Mouse (Mus musculus): Measurements from ENCODE around the gene Dmxl2.
A peak's percentile ranks its signal among the peaks of the same experiment; 100 is the strongest.

Gene Dmxl2

GRCm38 (mm10) chr9:54501453-54502110, at the start of gene Dmxl2:
Dmxl2 (minus strand) TSS chr9:54501626.
- no peaks in the 10 kb centered on the region for H3K36me3 ChIP-seq (ENCODE audit: control insufficient read depth, insufficient read depth, low read length, poor library complexity, severe bottlenecking)
- H3K27me3 ChIP-seq (ENCODE audit: control insufficient read depth, insufficient read depth, low read length, poor library complexity, severe bottlenecking) = no peaks in the 10 kb centered on the region; the same call in 1 of the 2 replicates
- DNase-seq (ENCODE audit: low read depth, low spot score) = peak; percentile 30

DNA sequence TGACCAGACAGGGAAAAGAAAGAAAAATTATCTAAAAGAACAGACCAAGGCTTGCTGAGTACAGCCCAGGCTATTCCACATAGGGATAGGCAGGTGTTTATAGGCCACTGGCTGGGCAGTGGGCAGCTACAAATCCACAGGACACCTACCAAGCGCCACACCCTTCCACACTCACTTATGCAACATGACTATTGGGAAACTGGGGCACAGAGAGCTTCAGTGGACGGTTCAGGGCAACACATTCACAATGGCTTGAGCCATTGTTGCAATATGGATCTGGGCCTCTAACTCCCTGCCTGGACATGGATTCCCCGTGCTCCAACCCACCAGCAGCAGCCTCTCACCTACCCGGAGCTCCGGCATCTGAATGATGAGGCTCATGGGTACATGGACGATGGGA, 48.0 kb upstream of the Dmxl2 start:
- DNase-seq (ENCODE audit: low read depth, low spot score) = no peak
- Histone ChIP-seq H3K36me3 (ENCODE audit: control insufficient read depth, insufficient read depth, low read length, poor library complexity, severe bottlenecking) (no peaks in the 10 kb centered on the region), H3K27me3 (ENCODE audit: control insufficient read depth, insufficient read depth, low read length, poor library complexity, severe bottlenecking) (no peaks in the 10 kb centered on the region)

DNA sequence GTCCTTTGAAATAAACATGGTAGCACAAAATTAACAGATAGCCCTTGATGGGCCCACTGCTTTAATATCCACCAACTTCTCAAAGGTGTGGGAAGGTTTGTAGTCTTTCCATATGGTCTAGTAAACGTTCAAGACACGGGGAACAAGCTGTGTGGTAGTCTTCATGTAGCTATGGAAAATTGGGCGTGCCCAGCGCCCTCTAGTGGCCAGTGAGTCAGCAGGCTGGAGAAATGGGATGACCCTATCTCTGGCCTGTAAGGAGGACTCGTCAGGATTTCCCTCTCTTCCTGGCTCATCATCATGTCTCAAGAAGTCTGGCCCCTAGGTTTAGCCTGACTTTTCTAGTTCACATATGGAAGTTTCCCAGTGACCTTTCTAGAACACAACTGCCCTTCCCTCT, 46.1 kb upstream of the Dmxl2 start:
- no peaks in the 10 kb centered on the region for H3K27me3 ChIP-seq (ENCODE audit: control insufficient read depth, insufficient read depth, low read length, poor library complexity, severe bottlenecking)
- DNase-seq (ENCODE audit: low read depth, low spot score) = peak; percentile 64
- H3K36me3 ChIP-seq (ENCODE audit: control insufficient read depth, insufficient read depth, low read length, poor library complexity, severe bottlenecking) = no peaks in the 10 kb centered on the region

GRCm38 (mm10) chr9:54544954-54545315, 43.5 kb upstream of the Dmxl2 start:
- Histone ChIP-seq H3K36me3 (ENCODE audit: control insufficient read depth, insufficient read depth, low read length, poor library complexity, severe bottlenecking) (no peaks in the 10 kb centered on the region), H3K27me3 (ENCODE audit: control insufficient read depth, insufficient read depth, low read length, poor library complexity, severe bottlenecking) (no peaks in the 10 kb centered on the region)
- DNase-seq (ENCODE audit: low read depth, low spot score) = no peak

- no peak for DNase-seq (ENCODE audit: low read depth, low spot score)
- Histone ChIP-seq H3K27me3 (ENCODE audit: control insufficient read depth, insufficient read depth, low read length, poor library complexity, severe bottlenecking) (no peaks in the 10 kb centered on the region), H3K36me3 (ENCODE audit: control insufficient read depth, insufficient read depth, low read length, poor library complexity, severe bottlenecking) (no peaks in the 10 kb centered on the region)
Measured at GRCm38 (mm10) chr9:54544212-54544953, 43.0 kb upstream of the Dmxl2 start.

DNA sequence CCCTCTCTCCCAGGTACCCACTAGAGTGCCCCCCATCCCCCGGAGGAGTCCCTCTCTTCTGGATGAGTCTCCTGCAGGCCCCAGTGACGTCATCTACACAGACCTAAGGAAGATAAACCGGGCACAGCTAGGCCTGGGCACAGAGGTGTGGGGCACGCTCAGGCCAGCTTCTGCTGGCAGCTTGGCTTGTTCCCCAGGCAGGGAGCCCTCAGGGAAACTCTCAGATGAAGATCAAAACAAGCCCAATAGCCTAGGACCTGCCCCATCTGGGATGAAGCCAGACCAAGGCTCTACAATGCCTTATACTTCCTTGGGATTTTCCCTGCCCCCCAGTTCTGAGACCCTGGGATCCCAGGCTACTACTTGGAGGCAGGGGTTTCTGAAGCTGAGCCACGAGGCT, 39.4 kb upstream of the Dmxl2 start:
- no peak for DNase-seq (ENCODE audit: low read depth, low spot score)
- Histone ChIP-seq H3K36me3 (ENCODE audit: control insufficient read depth, insufficient read depth, low read length, poor library complexity, severe bottlenecking) (no peaks in the 10 kb centered on the region), H3K27me3 (ENCODE audit: control insufficient read depth, insufficient read depth, low read length, poor library complexity, severe bottlenecking) (no peaks in the 10 kb centered on the region)

DNA sequence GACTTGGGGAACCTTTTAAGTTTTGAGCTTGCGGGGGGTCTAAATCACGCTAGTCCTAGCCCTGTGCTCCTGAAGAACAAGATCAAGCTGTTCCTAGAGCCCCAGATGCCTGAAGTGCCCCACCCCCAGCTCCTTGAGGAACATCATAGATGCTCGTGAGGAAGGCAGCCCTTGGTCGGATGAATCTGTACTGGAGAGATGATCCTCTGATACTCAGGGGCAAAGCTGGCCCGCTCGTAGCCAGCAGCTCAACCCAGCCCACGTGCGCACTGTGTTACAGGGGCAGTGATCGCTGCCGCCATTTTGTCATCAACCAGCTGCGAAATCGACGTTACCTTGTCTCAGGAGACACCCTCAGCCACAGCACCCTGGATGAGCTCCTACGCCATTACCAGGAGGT, 37.3 kb upstream of the Dmxl2 start, which contains the start of gene Sh2d7:
Gene Sh2d7 (plus strand): TSS at position 301 of the 400 bp plus-strand sequence.
- no peak for DNase-seq (ENCODE audit: low read depth, low spot score)
- H3K36me3 ChIP-seq (ENCODE audit: control insufficient read depth, insufficient read depth, low read length, poor library complexity, severe bottlenecking) = no peaks in the 10 kb centered on the region
- no peaks in the 10 kb centered on the region for H3K27me3 ChIP-seq (ENCODE audit: control insufficient read depth, insufficient read depth, low read length, poor library complexity, severe bottlenecking)

DNA sequence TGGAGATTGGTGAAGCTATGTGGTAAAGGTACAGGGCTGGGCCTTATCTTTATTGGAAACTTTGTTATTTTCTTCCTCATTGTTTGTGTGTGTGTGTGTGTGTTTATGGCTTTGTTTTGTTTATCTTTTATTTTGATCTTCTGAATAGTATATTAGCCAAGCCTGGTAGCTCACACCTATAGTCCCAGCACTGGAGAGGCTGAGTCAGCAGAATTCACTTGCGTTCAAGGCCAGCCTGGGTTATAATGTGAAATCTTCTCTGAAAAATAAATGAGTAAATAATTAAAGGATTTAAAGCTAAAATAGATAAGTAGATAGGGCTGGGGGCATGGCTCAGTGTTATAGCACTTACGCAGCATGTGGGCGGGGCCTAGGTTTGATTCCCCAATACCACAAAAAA, 36.8 kb upstream of the Dmxl2 start:
- no peaks in the 10 kb centered on the region for H3K27me3 ChIP-seq (ENCODE audit: control insufficient read depth, insufficient read depth, low read length, poor library complexity, severe bottlenecking)
- no peak for DNase-seq (ENCODE audit: low read depth, low spot score)
- H3K36me3 ChIP-seq (ENCODE audit: control insufficient read depth, insufficient read depth, low read length, poor library complexity, severe bottlenecking) = no peaks in the 10 kb centered on the region

DNA sequence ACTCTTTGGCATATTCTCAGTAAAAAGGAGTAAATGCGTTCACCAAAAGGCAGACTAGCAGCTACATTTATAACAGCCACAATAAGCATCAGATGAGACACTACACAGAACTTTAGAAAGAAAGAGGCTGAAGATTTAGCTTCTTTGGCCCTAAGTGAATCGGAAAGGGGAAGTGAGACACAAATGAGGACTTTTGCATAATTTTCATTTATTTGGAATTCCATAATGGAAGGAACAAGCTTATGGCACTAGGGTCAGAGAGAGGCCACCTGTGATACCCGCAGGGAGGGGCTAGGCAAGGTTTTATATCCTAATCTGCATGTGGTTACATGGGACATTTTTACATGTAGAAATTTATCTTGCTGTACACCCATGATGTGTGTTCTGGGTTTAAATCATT, 36.1 kb upstream of the Dmxl2 start:
- Histone ChIP-seq H3K36me3 (ENCODE audit: control insufficient read depth, insufficient read depth, low read length, poor library complexity, severe bottlenecking) (no peaks in the 10 kb centered on the region), H3K27me3 (ENCODE audit: control insufficient read depth, insufficient read depth, low read length, poor library complexity, severe bottlenecking) (no peaks in the 10 kb centered on the region)
- DNase-seq (ENCODE audit: low read depth, low spot score) = no peak

DNA sequence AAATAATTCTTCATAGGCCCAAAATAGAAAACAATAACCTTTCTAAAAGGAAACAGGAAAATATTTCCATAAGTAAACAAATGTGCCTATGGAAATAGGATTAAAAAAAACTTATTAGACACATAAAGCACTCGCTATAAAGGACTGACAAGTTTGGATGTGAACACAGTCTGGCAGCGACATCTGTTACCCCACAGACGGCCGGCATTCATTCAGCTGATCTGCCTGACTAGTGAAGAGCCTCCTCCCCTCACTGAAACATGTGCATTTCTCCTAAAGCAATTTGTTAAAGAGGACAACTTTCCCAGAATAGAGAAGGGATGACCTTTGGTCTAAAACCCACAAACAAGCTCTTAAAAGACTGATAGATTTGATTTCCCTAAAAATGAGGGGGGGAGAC, 35.6 kb upstream of the Dmxl2 start:
- no peak for DNase-seq (ENCODE audit: low read depth, low spot score)
- Histone ChIP-seq H3K36me3 (ENCODE audit: control insufficient read depth, insufficient read depth, low read length, poor library complexity, severe bottlenecking) (no peaks in the 10 kb centered on the region), H3K27me3 (ENCODE audit: control insufficient read depth, insufficient read depth, low read length, poor library complexity, severe bottlenecking) (no peaks in the 10 kb centered on the region)

GRCm38 (mm10) chr9:54536236-54536635, 34.8 kb upstream of the Dmxl2 start:
- Histone ChIP-seq H3K36me3 (ENCODE audit: control insufficient read depth, insufficient read depth, low read length, poor library complexity, severe bottlenecking) (no peaks in the 10 kb centered on the region), H3K27me3 (ENCODE audit: control insufficient read depth, insufficient read depth, low read length, poor library complexity, severe bottlenecking) (no peaks in the 10 kb centered on the region)
- no peak for DNase-seq (ENCODE audit: low read depth, low spot score)

GRCm38 (mm10) chr9:54533975-54534374, 32.5 kb upstream of the Dmxl2 start:
- H3K27me3 ChIP-seq (ENCODE audit: control insufficient read depth, insufficient read depth, low read length, poor library complexity, severe bottlenecking) = no peaks in the 10 kb centered on the region
- DNase-seq (ENCODE audit: low read depth, low spot score) = no peak
- no peaks in the 10 kb centered on the region for H3K36me3 ChIP-seq (ENCODE audit: control insufficient read depth, insufficient read depth, low read length, poor library complexity, severe bottlenecking)

GRCm38 (mm10) chr9:54532926-54533325, 31.5 kb upstream of the Dmxl2 start:
- Histone ChIP-seq H3K36me3 (ENCODE audit: control insufficient read depth, insufficient read depth, low read length, poor library complexity, severe bottlenecking) (no peaks in the 10 kb centered on the region), H3K27me3 (ENCODE audit: control insufficient read depth, insufficient read depth, low read length, poor library complexity, severe bottlenecking) (no peaks in the 10 kb centered on the region)
- no peak for DNase-seq (ENCODE audit: low read depth, low spot score)

DNA sequence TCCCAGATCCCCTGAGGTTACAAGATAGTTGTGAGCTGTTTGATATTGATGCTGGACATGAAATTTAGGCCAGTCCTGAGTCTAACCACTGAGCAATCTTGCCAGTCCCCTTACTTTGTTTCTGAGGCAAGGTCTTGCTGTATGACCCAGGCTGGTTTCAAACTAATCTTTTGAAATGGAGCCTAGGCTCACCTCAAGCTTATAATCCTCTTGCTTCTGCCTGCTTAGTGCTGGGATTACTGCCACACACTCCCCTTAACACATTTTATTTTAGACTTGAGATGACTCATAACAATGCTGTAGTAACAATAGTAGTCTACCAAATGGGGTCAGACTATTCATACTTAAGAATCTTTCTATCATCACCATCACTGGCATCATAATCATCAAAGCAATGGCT, 30.0 kb upstream of the Dmxl2 start:
- no peak for DNase-seq (ENCODE audit: low read depth, low spot score)
- Histone ChIP-seq H3K27me3 (ENCODE audit: control insufficient read depth, insufficient read depth, low read length, poor library complexity, severe bottlenecking) (no peaks in the 10 kb centered on the region), H3K36me3 (ENCODE audit: control insufficient read depth, insufficient read depth, low read length, poor library complexity, severe bottlenecking) (no peaks in the 10 kb centered on the region)

DNA sequence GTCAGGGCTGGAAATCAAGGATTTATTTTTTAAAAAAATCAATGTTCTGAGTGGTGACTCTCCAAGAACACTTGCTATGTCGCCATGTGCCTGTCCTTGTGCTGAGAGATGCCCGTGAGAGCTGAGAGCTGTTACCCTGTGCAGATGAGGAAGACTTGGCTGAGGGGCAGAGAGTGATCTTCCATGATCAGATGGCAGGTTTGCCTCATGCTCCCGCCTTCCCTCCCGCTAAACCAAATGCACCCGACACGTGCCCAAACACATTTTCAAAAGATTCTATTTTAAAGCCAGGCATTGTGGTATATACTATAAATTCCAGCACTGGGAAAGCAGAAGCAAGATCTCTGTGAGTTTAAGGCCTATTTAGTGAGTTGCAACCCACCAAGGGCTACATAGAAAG, 29.4 kb upstream of the Dmxl2 start:
- DNase-seq (ENCODE audit: low read depth, low spot score) = no peak
- no peaks in the 10 kb centered on the region for H3K36me3 ChIP-seq (ENCODE audit: control insufficient read depth, insufficient read depth, low read length, poor library complexity, severe bottlenecking)
- H3K27me3 ChIP-seq (ENCODE audit: control insufficient read depth, insufficient read depth, low read length, poor library complexity, severe bottlenecking) = no peaks in the 10 kb centered on the region
